Mouse (Mus musculus): ENCODE results near the gene Clock. TPM values are rescaled to one million over a fixed set of nuclear protein-coding genes. Genes with fewer than 3 reads are reported as not detected.

Clock gene
- total RNA-seq, 2 experiments from 2014 or later = 33.9 to 36.6 TPM

GRCm38 (mm10) chr5:76285699-76286098 lies 18.9 kb downstream of the Clock start:
- DNase-seq (ENCODE audit: low spot score in 2 of 2) = no peak

GRCm38 (mm10) chr5:76283890-76284289 lies 20.7 kb downstream of the Clock start:
- DNase-seq (ENCODE audit: low spot score in 2 of 2) = no peak

- DNase-seq (ENCODE audit: low spot score in 2 of 2) = no peak
Observed at GRCm38 (mm10) chr5:76274977-76275376, 29.6 kb downstream of the Clock start.

GRCm38 (mm10) chr5:76250948-76251347 lies 53.6 kb downstream of the Clock start:
- no peak for DNase-seq (ENCODE audit: low spot score in 2 of 2)

- DNase-seq (ENCODE audit: low spot score in 2 of 2) = no peak
Observed at GRCm38 (mm10) chr5:76246539-76246938, 58.1 kb downstream of the Clock start.

GRCm38 (mm10) chr5:76245419-76245818 lies 59.2 kb downstream of the Clock start:
- no peak for DNase-seq (ENCODE audit: low spot score in 2 of 2)

- DNase-seq (ENCODE audit: low spot score in 2 of 2) = no peak
Observed at GRCm38 (mm10) chr5:76244430-76244829, 60.2 kb downstream of the Clock start.

- DNase-seq (ENCODE audit: low spot score in 2 of 2) = no peak
Observed at GRCm38 (mm10) chr5:76243929-76244328, 60.7 kb downstream of the Clock start.

GRCm38 (mm10) chr5:76243274-76243673 lies 61.3 kb downstream of the Clock start:
- DNase-seq (ENCODE audit: low spot score in 2 of 2) = no peak

GRCm38 (mm10) chr5:76231171-76231855 lies 73.3 kb downstream of the Clock start:
- no peak for DNase-seq (ENCODE audit: low spot score in 2 of 2)

- no peak for DNase-seq (ENCODE audit: low spot score in 2 of 2)
Observed at GRCm38 (mm10) chr5:76216691-76217090, 87.9 kb downstream of the Clock start.

GRCm38 (mm10) chr5:76208066-76208465 lies 96.5 kb downstream of the Clock start:
- no peak for DNase-seq (ENCODE audit: low spot score in 2 of 2)

GRCm38 (mm10) chr5:76205886-76206285 lies 98.7 kb downstream of the Clock start:
- DNase-seq (ENCODE audit: low spot score in 2 of 2) = no peak

GRCm38 (mm10) chr5:76203171-76203570 lies 101.4 kb downstream of the Clock start:
- DNase-seq (ENCODE audit: low spot score in 2 of 2) = no peak

- DNase-seq (ENCODE audit: low spot score in 2 of 2) = no peak
Observed at GRCm38 (mm10) chr5:76199346-76199745, 105.2 kb downstream of the Clock start.

- DNase-seq (ENCODE audit: low spot score in 2 of 2) = no peak
Observed at GRCm38 (mm10) chr5:76194377-76194945, 110.1 kb downstream of the Clock start.

- no peak for DNase-seq (ENCODE audit: low spot score in 2 of 2)
Observed at GRCm38 (mm10) chr5:76193075-76193474, 111.5 kb downstream of the Clock start.

- no peak for DNase-seq (ENCODE audit: low spot score in 2 of 2)
Observed at GRCm38 (mm10) chr5:76190609-76191008, 114.0 kb downstream of the Clock start.

- no peak for DNase-seq (ENCODE audit: low spot score in 2 of 2)
Observed at GRCm38 (mm10) chr5:76187885-76188284, 116.7 kb downstream of the Clock start.

- DNase-seq (ENCODE audit: low spot score in 2 of 2) = peak; percentile 39 to 40
Observed at GRCm38 (mm10) chr5:76184286-76185080, 120.1 kb downstream of the Clock start.

- DNase-seq (ENCODE audit: low spot score in 2 of 2) = peak; percentile 80 to 90
Observed at GRCm38 (mm10) chr5:76183750-76184261, 120.8 kb downstream of the Clock start, which contains the start of gene Tmem165. Tmem165 (plus strand) TSS chr5:76183880.

All from adrenal gland, postnatal 4 days (tissue).